Mouse (Mus musculus) G1E (cell line): ENCODE results near the gene Srgap3.

ENCODE experiments used
- CTCF ChIP-seq: IDR thresholded peaks from 2 replicates; pipeline ENCODE4 v1.5.1; 2012; ENCODE audit warnings: low read depth, low read length, inconsistent platforms, mixed read lengths
- GATA1 ChIP-seq: IDR thresholded peaks from 2 replicates; pipeline ENCODE4 v1.6.1; 2012; ENCODE audit warnings: borderline replicate concordance, low read length, inconsistent platforms, mixed read lengths
- GATA2 ChIP-seq: IDR thresholded peaks from 2 replicates; pipeline ENCODE4 v1.6.1; 2012; ENCODE audit warnings: low read depth, low read length, inconsistent platforms, borderline replicate concordance
- POLR2AphosphoS5 ChIP-seq: IDR thresholded peaks from 2 replicates; pipeline ENCODE4 v1.6.1; 2012; ENCODE audit warnings: low read depth, low read length, inconsistent platforms; ENCODE audit not compliant: insufficient replicate concordance

DNA sequence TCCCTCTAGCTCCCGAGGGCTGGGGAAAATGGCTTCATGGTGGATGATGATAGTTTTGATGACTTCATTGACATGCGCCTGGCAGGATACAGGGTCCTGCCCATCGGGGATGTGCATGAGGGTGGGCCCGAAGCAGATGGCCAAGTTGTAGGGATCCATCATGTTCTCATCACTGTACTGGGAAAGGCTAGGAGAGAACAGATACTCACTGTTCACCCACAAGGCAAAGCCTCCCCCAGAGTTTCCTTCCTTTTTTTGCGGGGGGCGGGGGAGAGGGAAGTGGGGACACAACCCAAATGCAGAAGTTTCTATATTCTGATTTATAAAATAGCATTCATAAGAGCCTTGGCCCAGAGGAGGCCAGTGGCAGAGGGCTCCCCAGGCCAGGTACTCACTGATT is 208.1 kb downstream of the Srgap3 start:
- TF ChIP-seq CTCF (no peak), GATA1 (no peak), POLR2AphosphoS5 (no peak), GATA2 (no peak)
